Mouse (Mus musculus) adrenal gland, adult (tissue): Measurements from ENCODE around the gene Bcl2l1.

Source experiments
- DNase-seq, 2 experiments: peaks; one replicate each; pipeline ENCODE4 v3.0.0; 2022 to 2023; ENCODE audit warnings: low spot score in 1 of 2; ENCODE audit not compliant: inconsistent age in 2 of 2

Gene Bcl2l1

GRCm38 (mm10) chr2:152776435-152776834 is 55.1 kb downstream of the Bcl2l1 start:
- no peak for DNase-seq

GRCm38 (mm10) chr2:152776019-152776418 is 55.5 kb downstream of the Bcl2l1 start:
- no peak for DNase-seq

- no peak for DNase-seq
These were observed 56.2 kb downstream of the Bcl2l1 start for GRCm38 (mm10) chr2:152775357-152775756.

GRCm38 (mm10) chr2:152772231-152772630 is 59.3 kb downstream of the Bcl2l1 start:
- peak in 1 of 2 experiments; percentile 17 for DNase-seq

GRCm38 (mm10) chr2:152771571-152771970 is 60.0 kb downstream of the Bcl2l1 start:
- DNase-seq: peak in 1 of 2 experiments; percentile 49

GRCm38 (mm10) chr2:152769677-152770076 is 61.9 kb downstream of the Bcl2l1 start:
- no peak for DNase-seq

- peak; percentile 68 to 91 for DNase-seq
These were observed 63.8 kb downstream of the Bcl2l1 start for GRCm38 (mm10) chr2:152767618-152768271.

- peak; percentile 87 to 96 for DNase-seq
These were observed 65.0 kb downstream of the Bcl2l1 start for GRCm38 (mm10) chr2:152766387-152767123.

GRCm38 (mm10) chr2:152765045-152765674 is 66.4 kb downstream of the Bcl2l1 start:
- DNase-seq: no peak

- DNase-seq: peak in 1 of 2 experiments; percentile 26
These were observed 67.1 kb downstream of the Bcl2l1 start for GRCm38 (mm10) chr2:152764172-152765044.

- no peak for DNase-seq
These were observed 68.2 kb downstream of the Bcl2l1 start for GRCm38 (mm10) chr2:152763310-152763709.

GRCm38 (mm10) chr2:152758351-152758750 is 73.2 kb downstream of the Bcl2l1 start:
- peak in 1 of 2 experiments; percentile 17 for DNase-seq

- no peak for DNase-seq
These were observed 74.0 kb downstream of the Bcl2l1 start for GRCm38 (mm10) chr2:152757478-152757877.

GRCm38 (mm10) chr2:152756474-152757393 is 74.8 kb downstream of the Bcl2l1 start:
- DNase-seq: no peak

- DNase-seq: no peak
These were observed 77.4 kb downstream of the Bcl2l1 start, which contains the start of gene Cox4i2 for GRCm38 (mm10) chr2:152753944-152754711. Cox4i2 (plus strand) TSS chr2:152754173.

- DNase-seq: peak; percentile 81 to 94
These were observed 89.1 kb downstream of the Bcl2l1 start for GRCm38 (mm10) chr2:152742435-152742834.

- DNase-seq: peak; percentile 81 to 94
These were observed 90.1 kb downstream of the Bcl2l1 start for GRCm38 (mm10) chr2:152741153-152742041.

- peak in 1 of 2 experiments; percentile 45 for DNase-seq
These were observed 91.0 kb downstream of the Bcl2l1 start for GRCm38 (mm10) chr2:152740490-152740889.
